Mouse (Mus musculus) liver, embryonic 12.5 days (tissue): ENCODE results near the gene Mpv17l. TPM values are rescaled to one million over a fixed set of nuclear protein-coding genes. Genes with fewer than 3 reads are reported as not detected.

Experiments
- ATAC-seq: fragments of 200-750 bp; cut with Nextera tagmentation; 2 replicates; pipeline ENCODE4 v1.8.0; 2017; ENCODE audit warnings: moderate number of reproducible peaks, mild to moderate bottlenecking, moderate library complexity
- H3K27ac ChIP-seq: fragments of 300-500 bp; sonication (generic); 2 replicates; pipeline ENCODE4 v1.5.1; 2016; ENCODE audit warnings: mild to moderate bottlenecking
- H3K27me3 ChIP-seq: fragments of 300-500 bp; sonication (generic); replicated peaks from 2 replicates; pipeline ENCODE4 v1.6.1; 2016; ENCODE audit warnings: mild to moderate bottlenecking, moderate library complexity
- H3K36me3 ChIP-seq: fragments of 300-500 bp; sonication (generic); 2 replicates; pipeline ENCODE4 v1.6.1; 2016; ENCODE audit warnings: mild to moderate bottlenecking, moderate library complexity
- H3K4me1 ChIP-seq: fragments of 300-500 bp; sonication (generic); 2 replicates; pipeline ENCODE4 v1.6.1; 2016
- H3K4me2 ChIP-seq: fragments of 300-500 bp; sonication (generic); 2 replicates; pipeline ENCODE4 v1.6.1; 2016; ENCODE audit warnings: mild to moderate bottlenecking, moderate library complexity
- H3K4me3 ChIP-seq: fragments of 300-500 bp; sonication (generic); 2 replicates; pipeline ENCODE4 v1.5.1; 2016; ENCODE audit warnings: mild to moderate bottlenecking, moderate library complexity
- H3K9ac ChIP-seq: fragments of 300-500 bp; sonication (generic); 2 replicates; pipeline ENCODE4 v1.6.1; 2016; ENCODE audit warnings: mild to moderate bottlenecking, moderate library complexity
- H3K9me3 ChIP-seq: fragments of 300-500 bp; sonication (generic); replicated peaks from 2 replicates; pipeline ENCODE4 v1.6.1; 2016; ENCODE audit warnings: mild to moderate bottlenecking, moderate library complexity
- WGBS: fragments of 180-500 bp; shearing (Covaris S2); methylation state at CpG from one replicate; pipeline ENCODE4 v1.1.7; 2016; ENCODE audit not compliant: insufficient replicate concordance; 5-methylcytosine and 5-hydroxymethylcytosine counted together
- polyA plus RNA-seq: library from polyadenylated mRNA; unstranded; fragments of >200 nt; fragmentation: Nextera tagmentation; extraction: Ambion mirVana; gene quantifications from 2 replicates; pipeline ENCODE4 v1.2.1, GENCODE M21; 2016

The Mpv17l gene
- polyA plus RNA-seq, 1 experiment from 2014 or later, result 1.7 TPM

DNA sequence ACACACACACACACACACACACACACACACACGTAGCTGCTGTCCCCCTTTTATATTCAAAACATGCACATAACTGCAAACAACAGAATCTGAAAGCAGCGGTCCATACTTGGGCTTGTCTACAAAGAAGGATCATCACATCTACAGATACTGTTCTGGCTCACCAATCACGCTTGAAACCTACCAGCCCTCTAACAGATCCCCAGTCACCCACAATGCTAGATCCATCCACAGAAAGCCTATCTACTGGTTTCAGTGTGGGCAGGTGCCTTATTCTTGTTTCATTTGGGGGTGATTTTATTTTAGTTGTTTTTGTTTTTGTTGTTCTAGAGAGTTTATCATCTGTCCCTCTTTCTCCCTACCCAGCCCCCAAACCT is 83.2 kb downstream of the Mpv17l start:
- Histone ChIP-seq H3K36me3 (no peaks in the 10 kb centered on the region), H3K4me2 (peak overlapping the region; percentile 63; the same call in 1 of the 2 replicates), H3K4me3 (peak overlapping the region; percentile 33; the same call in 1 of the 2 replicates), H3K4me1 (peaks cover 5% of the 10 kb centered on the region; the same call in 1 of the 2 replicates), H3K27me3 (peaks cover 18% of the 10 kb centered on the region), H3K9me3 (no peaks in the 10 kb centered on the region), H3K9ac (no peak overlapping the region), H3K27ac (no peak overlapping the region)
- no peak for ATAC-seq
- 51% methylated on average over 3 of the region's 3 CpGs for WGBS

DNA sequence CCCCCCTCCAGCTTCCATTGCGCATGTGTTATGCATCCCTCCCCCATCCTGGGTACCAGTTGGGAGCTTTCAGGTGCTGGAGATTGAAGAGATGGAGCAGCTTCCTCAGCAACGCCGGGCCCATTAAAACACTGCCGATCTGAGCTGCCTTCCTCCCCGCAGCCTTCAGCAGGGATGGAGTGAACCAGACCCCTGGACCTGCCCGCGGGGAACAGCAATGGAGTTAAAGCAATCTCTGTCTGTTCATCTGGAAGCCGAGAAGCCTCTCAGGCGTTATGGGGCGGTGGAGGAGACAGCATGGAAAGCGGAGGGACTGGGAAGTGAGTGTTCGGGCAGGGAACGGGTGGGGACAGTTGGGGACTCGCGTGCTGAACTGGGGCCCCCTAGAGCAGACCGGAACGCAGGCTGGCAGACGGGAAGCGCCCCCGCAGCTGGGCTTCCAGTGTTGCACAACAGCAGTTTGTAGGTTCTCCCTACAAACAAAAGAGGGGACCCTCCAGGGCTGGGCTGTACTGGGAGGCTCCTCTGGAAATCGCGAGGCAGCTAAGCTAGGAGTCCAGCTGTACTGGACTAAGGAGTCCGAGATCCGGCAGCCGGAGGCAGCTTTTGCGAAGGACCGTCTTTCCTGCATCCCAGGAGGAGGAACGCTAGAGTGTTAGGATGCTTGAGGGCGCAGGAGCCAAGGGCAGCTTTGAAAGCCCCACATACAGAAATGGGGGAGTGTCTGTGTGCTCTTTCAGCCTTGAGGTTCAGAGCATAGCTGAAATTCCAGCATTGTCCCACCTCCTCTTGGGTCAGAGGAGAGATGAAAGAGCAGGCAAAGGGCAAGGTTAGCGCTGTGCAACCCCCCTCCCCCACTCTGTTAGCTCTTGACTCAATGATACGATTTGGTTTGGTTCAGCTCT is 83.9 kb downstream of the Mpv17l start, which contains the start of the genes 2900011O08Rik and Ifitm7:
2900011O08Rik (plus strand) TSS at position 31 of the 905 bp plus-strand sequence.
Ifitm7 (minus strand) TSS at position 315 of the 905 bp plus-strand sequence.
- 4% methylated on average over 31 of the region's 31 CpGs for WGBS

GRCm38 (mm10) chr16:13992518-13993248 is 89.7 kb downstream of the Mpv17l start:
- H3K4me3 ChIP-seq, result no peak overlapping the region
- 68% methylated on average over 11 of the region's 11 CpGs for WGBS
- no peak overlapping the region for H3K4me2 ChIP-seq
- no peak overlapping the region for H3K9ac ChIP-seq
- H3K27me3 ChIP-seq, result peaks cover under 1% of the 10 kb centered on the region; the same call in 1 of the 2 replicates
- H3K27ac ChIP-seq, result no peak overlapping the region
- no peaks in the 10 kb centered on the region for H3K9me3 ChIP-seq
- no peak for ATAC-seq
- no peaks in the 10 kb centered on the region for H3K36me3 ChIP-seq
- H3K4me1 ChIP-seq, result no peaks in the 10 kb centered on the region

More for the DNA sequence above, 83.9 kb downstream of the Mpv17l start, which contains the start of the genes 2900011O08Rik and Ifitm7:
- H3K27me3 ChIP-seq, result peaks cover 18% of the 10 kb centered on the region
- ATAC-seq, result peak; percentile 32; the same call in 1 of the 2 replicates
- H3K9me3 ChIP-seq, result no peaks in the 10 kb centered on the region
- no peak within 1 kb of the TSS for H3K27ac ChIP-seq
- H3K4me2 ChIP-seq, result peak within 1 kb of the TSS; percentile 63
- no peaks in the 10 kb centered on the region for H3K36me3 ChIP-seq
- no peak within 1 kb of the TSS for H3K9ac ChIP-seq
- H3K4me1 ChIP-seq, result peaks cover 5% of the 10 kb centered on the region; the same call in 1 of the 2 replicates
- H3K4me3 ChIP-seq, result peak within 1 kb of the TSS; percentile 33

- no peak overlapping the region for H3K4me2 ChIP-seq
- H3K36me3 ChIP-seq, result no peaks in the 10 kb centered on the region
- WGBS, result 64% methylated on average over 1 of the region's 1 CpGs
- H3K27ac ChIP-seq, result no peak overlapping the region
- H3K9ac ChIP-seq, result no peak overlapping the region
- no peak overlapping the region for H3K4me3 ChIP-seq
- H3K4me1 ChIP-seq, result no peaks in the 10 kb centered on the region
- H3K9me3 ChIP-seq, result no peaks in the 10 kb centered on the region
- ATAC-seq, result no peak
- H3K27me3 ChIP-seq, result no peaks in the 10 kb centered on the region
These were observed 91.1 kb downstream of the Mpv17l start for GRCm38 (mm10) chr16:13994076-13994475.

GRCm38 (mm10) chr16:13994502-13994901 is 91.5 kb downstream of the Mpv17l start:
- no peak overlapping the region for H3K27ac ChIP-seq
- H3K36me3 ChIP-seq, result no peaks in the 10 kb centered on the region
- no peak overlapping the region for H3K9ac ChIP-seq
- 48% methylated on average over 1 of the region's 1 CpGs for WGBS
- H3K4me3 ChIP-seq, result no peak overlapping the region
- H3K4me1 ChIP-seq, result no peaks in the 10 kb centered on the region
- no peak for ATAC-seq
- no peaks in the 10 kb centered on the region for H3K9me3 ChIP-seq
- no peak overlapping the region for H3K4me2 ChIP-seq
- H3K27me3 ChIP-seq, result no peaks in the 10 kb centered on the region

Other genes starting within 250 kb of the Mpv17l start
- 28.1 and 28.5 TPM in 2 replicates for gene Parn, start 235.0 kb upstream of the Mpv17l start, polyA plus RNA-seq
- 17.0 and 17.1 TPM in 2 replicates for gene Bfar, start 231.3 kb upstream of the Mpv17l start, polyA plus RNA-seq
- 3.5 TPM in 2 replicates for gene 3110001I22Rik, start 231.2 kb upstream of the Mpv17l start, polyA plus RNA-seq
- 0.24 and 0.36 TPM in 2 replicates for gene Pla2g10, start 172.2 kb upstream of the Mpv17l start, polyA plus RNA-seq
- gene Rrn3, start 122.5 kb upstream of the Mpv17l start, polyA plus RNA-seq, result 48.7 and 49.8 TPM in 2 replicates
- gene Ntan1, start 84.3 kb upstream of the Mpv17l start, polyA plus RNA-seq, result 51.8 and 58.0 TPM in 2 replicates
- gene Pdxdc1, start within 50 bp of the Mpv17l start, polyA plus RNA-seq, result 34.1 and 35.5 TPM in 2 replicates
- gene 2900011O08Rik, start 83.4 kb downstream of the Mpv17l start, polyA plus RNA-seq, result 0.15 and 0.43 TPM in 2 replicates
- gene Ifitm7, start 83.7 kb downstream of the Mpv17l start, polyA plus RNA-seq, result 0.25 TPM in 1 of 2 replicates, not detected in the other